Mouse (Mus musculus): Measurements from ENCODE around the gene Gm49394.

GRCm38 (mm10) chr7:142600921-142601320, 68.8 kb downstream of the Gm49394 start:
- TF ChIP-seq EP300 (IDR thresholded peaks at IDR 0.05; ENCODE audit: insufficient read depth, low read depth, low read length) (no peak), CTCF (IDR thresholded peaks at IDR 0.05) (no peak)
